Mouse (Mus musculus): Measurements from ENCODE around the gene Slc33a1. TPM values are rescaled to one million over a fixed set of nuclear protein-coding genes. Genes with fewer than 3 reads are reported as not detected.

The Slc33a1 gene
- 19.4 TPM for polyA plus RNA-seq (2017; shearing (Covaris generic))

GRCm38 (mm10) chr3:63964100-63964921 is at the start of gene Slc33a1:
Gene Slc33a1 (minus strand): TSS chr3:63964768.

GRCm38 (mm10) chr3:63975955-63976908 is 11.7 kb upstream of the Slc33a1 start, which contains the start of gene Gmps:
Gene Gmps (plus strand): TSS chr3:63976106.

GRCm38 (mm10) chr3:63928878-63929859 is 35.4 kb downstream of the Slc33a1 start, which contains the start of gene E130311K13Rik:
Gene E130311K13Rik (minus strand): TSS chr3:63929472.

GRCm38 (mm10) chr3:63899309-63899695 is 65.3 kb downstream of the Slc33a1 start, which contains the start of gene Plch1:
Gene Plch1 (minus strand): TSS chr3:63899472.

Other genes starting within 250 kb of the Slc33a1 start
- gene Plch1, start 65.3 kb downstream of the Slc33a1 start, polyA plus RNA-seq (2017; shearing (Covaris generic)), result not detected
- 11.9 TPM for gene E130311K13Rik, start 35.3 kb downstream of the Slc33a1 start, polyA plus RNA-seq (2017; shearing (Covaris generic))
- gene Gmps, start 11.3 kb upstream of the Slc33a1 start, polyA plus RNA-seq (2017; shearing (Covaris generic)), result 23.6 TPM
- 0.04 TPM for gene Vmn2r1, start 116.8 kb upstream of the Slc33a1 start, polyA plus RNA-seq (2017; shearing (Covaris generic))
- gene Vmn2r2, start 177.2 kb upstream of the Slc33a1 start, polyA plus RNA-seq (2017; shearing (Covaris generic)), result 0.08 TPM

Measured in CD4-positive, CD25-positive, alpha-beta regulatory T cell (primary cell).